Mouse (Mus musculus): ENCODE results near the gene Sprr2a3. TPM values are rescaled to one million over a fixed set of nuclear protein-coding genes. Genes with fewer than 3 reads are reported as not detected.

Sprr2a3 gene
- total RNA-seq (2023) = not detected

DNA sequence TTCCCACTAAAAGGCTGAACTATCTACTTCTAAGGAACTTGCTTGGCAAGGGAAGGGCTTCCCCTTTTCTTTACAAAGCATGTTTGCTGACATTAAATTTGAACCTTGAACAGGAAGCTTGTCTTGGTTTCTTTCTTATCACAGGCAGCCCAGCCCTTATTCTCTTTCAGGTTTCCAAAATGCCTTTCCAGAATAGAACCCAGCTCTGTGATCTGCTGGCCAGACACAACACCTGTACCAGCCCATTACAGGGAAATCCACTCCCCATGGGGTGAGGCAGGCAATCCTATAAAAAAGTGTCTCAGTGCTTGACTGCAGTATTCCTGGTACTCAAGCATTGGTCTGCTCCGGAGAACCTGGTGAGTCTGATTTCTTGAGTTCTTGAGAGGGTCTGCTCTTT, at the start of gene Sprr2a3:
Sprr2a3 (plus strand) TSS at position 317 of the 400 bp plus-strand sequence.

GRCm38 (mm10) chr3:92316320-92316719, 31.1 kb downstream of the Sprr2a3 start, which contains the start of gene Sprr2b:
Gene Sprr2b, plus strand, starts transcription at chr3:92316620.

GRCm38 (mm10) chr3:92338840-92339239, 53.6 kb downstream of the Sprr2a3 start, which contains the start of gene Sprr2d:
Gene Sprr2d, plus strand, starts transcription at chr3:92339140.

Other genes starting within 250 kb of the Sprr2a3 start
- gene Lor, start 202.3 kb upstream of the Sprr2a3 start, total RNA-seq (2023) = not detected
- gene Prr9, start 161.5 kb upstream of the Sprr2a3 start, total RNA-seq (2023) = not detected
- not detected for gene Lelp1, start 142.7 kb upstream of the Sprr2a3 start, total RNA-seq (2023)
- gene Sprr2a1, start 69.6 kb upstream of the Sprr2a3 start, total RNA-seq (2023) = not detected
- gene Sprr2a2, start 69.5 kb upstream of the Sprr2a3 start, total RNA-seq (2023) = not detected
- gene Sprr2b, start 31.2 kb downstream of the Sprr2a3 start, total RNA-seq (2023) = not detected
- gene Sprr2d, start 53.7 kb downstream of the Sprr2a3 start, total RNA-seq (2023) = not detected
- not detected for gene Sprr2e, start 66.7 kb downstream of the Sprr2a3 start, total RNA-seq (2023)
- not detected for gene Sprr2f, start 79.8 kb downstream of the Sprr2a3 start, total RNA-seq (2023)
- not detected for gene Sprr2h, start 100.3 kb downstream of the Sprr2a3 start, total RNA-seq (2023)
- not detected for gene Sprr2i, start 122.6 kb downstream of the Sprr2a3 start, total RNA-seq (2023)
- gene Sprr2j-ps, start 132.7 kb downstream of the Sprr2a3 start, total RNA-seq (2023) = not detected
- gene Gm9774, start 144.0 kb downstream of the Sprr2a3 start, total RNA-seq (2023) = 0.76 TPM
- not detected for gene Sprr2k, start 147.2 kb downstream of the Sprr2a3 start, total RNA-seq (2023)
- gene Sprr1b, start 153.4 kb downstream of the Sprr2a3 start, total RNA-seq (2023) = not detected
- not detected for gene Sprr3, start 173.3 kb downstream of the Sprr2a3 start, total RNA-seq (2023)
- gene Sprr1a, start 200.5 kb downstream of the Sprr2a3 start, total RNA-seq (2023) = not detected
- not detected for gene Sprr4, start 215.1 kb downstream of the Sprr2a3 start, total RNA-seq (2023)
- gene 2310046K23Rik, start 249.1 kb downstream of the Sprr2a3 start, total RNA-seq (2023) = not detected